Mouse (Mus musculus) inflammation-experienced regulatory T-cells, adult 6 months (primary cell): Measurements from ENCODE around the gene Sept9. TPM values are rescaled to one million over a fixed set of nuclear protein-coding genes. Genes with fewer than 3 reads are reported as not detected.

ENCODE experiments used
- ATAC-seq: one replicate; pipeline ENCODE4 v1.8.0; 2017
- polyA plus RNA-seq, 3 experiments: library from polyadenylated mRNA; unstranded; fragments of 100-300 nt; shearing (Covaris generic); gene quantifications; one replicate each; pipeline ENCODE4 v1.2.1; 2017

Sept9 gene
- polyA plus RNA-seq, 3 experiments from 2014 or later = 313 to 340 (median 332) TPM

DNA sequence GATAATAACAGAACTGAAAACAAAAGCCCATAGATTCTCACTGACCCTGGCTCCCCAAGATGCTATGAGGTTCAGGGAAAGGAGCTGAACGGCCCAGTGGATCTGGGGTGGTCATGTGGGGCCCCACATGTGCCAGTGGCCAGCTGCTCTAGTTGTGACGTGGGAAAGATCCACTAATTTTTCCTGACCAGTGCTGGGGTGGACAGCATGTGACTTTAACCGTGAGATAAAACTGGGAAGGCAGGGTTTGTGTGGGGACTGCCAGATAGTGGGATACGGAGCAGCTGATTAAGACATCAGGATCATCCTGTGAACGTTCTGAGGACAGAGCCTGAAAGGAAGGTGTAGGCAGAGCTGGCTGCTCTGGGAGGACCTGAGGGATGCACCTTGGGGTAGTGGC lies 48.1 kb downstream of the Sept9 start:
- no peak for ATAC-seq

DNA sequence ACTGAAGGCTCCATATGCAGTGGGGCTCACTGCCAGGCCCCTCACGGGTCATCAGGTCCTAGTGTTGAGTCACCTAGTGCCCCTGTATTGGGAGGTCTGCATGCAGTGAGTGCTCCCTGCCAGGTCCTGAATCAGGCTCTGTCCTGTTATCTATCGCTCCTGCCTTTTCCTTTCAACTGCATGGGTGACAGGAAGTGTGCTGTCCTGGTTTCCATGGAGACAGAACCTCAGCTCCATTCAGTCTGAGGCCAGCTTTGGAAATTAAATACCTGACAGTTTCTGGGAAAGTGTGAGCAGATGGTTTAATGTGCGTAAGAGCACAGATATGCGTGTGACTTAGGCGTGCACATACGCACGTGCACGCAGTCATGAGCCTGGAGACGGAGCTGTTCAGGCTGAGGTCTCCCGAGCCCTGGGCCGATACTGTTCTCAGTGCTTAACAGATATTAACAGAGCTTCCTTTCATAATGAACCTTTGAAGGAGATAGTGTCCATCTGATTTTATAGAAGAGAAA lies 49.3 kb downstream of the Sept9 start:
- ATAC-seq = no peak

DNA sequence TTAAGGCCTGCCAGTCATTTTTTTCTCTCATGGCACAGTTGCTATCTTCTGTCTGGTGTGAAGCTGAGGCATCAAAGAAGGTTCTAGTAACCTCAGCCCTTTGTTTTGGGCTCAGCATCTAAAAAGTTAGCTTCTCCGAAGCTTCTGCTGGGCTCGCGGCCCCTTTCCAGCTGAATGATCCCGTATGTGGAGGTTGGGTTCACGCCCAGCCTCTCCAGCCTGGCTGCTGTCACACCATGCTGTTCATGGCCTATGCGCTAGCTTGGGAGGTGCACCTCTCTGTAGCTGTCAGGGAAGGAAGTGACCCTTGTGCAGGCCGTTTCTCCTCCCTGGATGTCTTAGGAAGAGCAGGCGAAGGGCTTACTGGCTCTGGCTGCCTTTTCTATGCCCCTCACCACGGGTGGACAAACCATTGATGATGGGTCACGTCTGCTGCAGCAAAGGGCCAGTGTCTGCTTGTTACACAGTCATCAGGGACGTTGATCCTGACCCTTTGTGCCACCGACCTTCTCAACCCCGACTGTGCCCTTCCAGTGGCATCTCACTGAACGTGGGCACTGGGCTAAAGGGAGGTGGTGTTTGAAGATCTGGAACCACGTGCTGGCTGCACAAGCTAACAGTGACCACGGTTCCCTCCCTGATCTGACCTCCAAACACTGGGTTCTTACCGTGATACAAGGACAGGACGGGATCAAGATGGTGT lies 50.0 kb downstream of the Sept9 start:
- ATAC-seq = no peak

DNA sequence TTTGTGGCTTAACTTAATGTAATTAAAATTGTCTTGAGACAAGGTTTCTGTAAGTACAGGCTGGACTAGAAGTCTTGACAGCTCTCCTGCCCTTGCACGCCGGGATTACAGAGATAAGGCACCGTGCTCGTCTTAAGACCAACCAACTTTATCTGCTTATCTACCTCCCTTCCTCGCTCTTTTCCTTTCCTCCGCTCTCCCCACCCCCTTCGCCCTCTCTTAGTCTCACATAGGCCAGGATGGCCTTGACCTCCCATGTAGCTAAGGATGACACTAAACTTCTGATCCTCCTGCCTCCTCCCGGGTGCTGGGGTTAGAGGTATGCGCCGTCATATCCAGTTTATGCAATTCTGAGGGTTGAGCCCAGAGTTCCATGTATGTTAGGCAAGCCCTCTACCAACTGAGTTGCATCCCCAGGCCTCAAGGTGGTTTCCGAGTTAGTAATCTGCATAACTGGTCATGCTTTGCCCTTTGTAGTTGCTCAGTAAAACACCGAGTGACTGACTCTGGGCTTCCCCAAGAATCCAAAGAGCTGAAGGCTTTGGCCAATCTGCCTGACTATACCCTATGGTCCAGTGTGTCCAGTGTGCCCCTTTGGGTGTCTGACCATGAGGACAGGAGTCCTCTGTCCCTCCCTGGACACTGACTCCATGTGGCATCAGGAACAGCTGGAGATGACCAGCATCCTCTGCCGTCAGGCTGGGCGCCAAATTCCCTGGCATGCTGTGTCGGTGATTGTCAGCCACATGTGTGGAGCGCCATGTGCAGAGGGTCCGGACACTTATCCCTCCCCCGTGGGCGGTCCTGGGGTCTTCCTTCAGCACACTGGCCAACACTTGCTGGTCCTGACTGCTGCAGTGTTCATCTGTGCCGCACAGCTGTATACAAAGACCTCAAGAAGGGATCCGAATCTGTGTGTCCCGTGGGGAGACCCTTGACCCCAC lies 50.8 kb downstream of the Sept9 start:
- ATAC-seq = peak; percentile 43

DNA sequence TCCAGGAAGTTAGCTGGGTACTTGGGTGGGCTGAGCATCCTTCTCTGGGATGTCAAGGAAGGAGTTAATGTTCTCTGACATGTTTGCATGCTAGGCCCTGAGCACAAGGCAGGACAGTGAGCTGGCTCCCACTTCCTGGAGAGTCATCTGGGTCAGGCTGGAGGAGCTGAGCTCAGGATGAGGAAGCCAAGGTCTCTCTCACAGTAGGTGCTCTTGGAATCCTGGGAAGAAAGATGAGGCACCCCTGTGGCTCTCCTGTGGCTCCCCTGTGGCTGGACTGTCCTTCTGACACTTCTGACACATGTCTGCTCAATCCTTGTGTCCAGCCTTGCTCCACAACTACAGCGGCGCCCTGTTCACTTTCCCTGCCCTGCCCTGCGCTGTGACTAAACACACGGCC lies 52.3 kb downstream of the Sept9 start:
- ATAC-seq = no peak

DNA sequence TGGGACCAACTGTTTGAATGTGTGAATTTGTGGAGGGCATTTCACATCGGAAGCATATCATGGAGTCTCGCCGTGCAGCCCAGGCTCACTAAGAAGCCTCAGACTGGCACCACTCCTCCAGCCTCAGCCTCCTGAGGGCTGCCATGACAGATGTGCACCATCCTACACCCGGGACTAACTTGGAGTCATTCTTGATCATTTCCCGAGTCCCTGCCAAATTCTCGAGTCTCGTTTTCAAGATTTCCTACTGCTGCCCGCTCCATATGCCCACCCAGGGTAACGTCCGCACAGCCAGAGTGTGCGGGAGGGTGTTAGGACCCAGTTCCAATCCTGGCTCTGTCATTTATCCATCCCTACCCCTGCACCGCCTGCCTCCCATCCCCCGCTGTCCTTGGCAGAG lies 53.4 kb downstream of the Sept9 start:
- ATAC-seq = no peak

DNA sequence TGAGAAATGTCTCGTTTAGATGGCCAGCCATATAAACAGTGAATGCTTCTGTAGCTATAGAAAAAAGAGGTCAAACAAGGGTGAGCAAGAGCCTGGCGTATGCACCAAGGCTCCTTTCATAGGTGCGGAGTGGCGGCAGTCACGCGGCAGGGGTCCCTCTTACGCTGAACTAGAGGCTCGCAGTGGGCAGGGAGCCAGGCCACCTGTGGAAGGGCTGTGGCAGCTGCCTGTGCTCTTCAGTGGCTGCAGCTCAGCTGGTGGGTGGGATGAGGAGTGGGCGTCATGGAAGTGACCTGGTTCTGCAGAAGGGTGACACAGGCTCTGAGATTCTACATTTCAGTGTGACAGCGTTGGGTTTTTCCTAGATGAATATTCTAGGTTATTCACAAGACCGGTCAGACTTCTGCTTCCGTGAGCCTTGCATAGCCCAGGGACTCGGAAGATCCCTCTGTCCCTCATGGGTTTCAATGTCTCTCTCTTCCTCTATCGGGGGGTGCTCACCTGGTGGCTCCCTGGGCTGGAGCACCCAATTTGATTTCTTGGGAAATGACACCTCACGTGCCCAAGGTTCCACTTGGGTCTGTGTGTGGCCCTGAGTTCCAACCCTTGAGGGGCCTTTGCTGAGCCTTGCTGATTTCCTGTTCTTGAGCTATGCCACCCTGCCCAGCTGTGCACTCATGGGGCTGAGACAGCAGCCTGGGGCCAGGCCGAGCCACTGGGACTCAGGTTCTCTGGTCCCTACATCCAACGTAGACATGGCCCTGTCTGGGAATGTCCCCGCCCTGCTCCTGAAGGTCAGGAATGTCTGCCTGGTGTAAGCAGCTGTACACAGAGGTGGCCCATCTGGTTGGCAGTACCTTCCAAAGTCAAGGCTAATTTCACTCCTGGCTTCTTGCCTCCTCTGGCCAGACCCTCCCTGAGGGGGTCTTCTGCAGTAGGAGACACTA lies 55.0 kb downstream of the Sept9 start:
- no peak for ATAC-seq

DNA sequence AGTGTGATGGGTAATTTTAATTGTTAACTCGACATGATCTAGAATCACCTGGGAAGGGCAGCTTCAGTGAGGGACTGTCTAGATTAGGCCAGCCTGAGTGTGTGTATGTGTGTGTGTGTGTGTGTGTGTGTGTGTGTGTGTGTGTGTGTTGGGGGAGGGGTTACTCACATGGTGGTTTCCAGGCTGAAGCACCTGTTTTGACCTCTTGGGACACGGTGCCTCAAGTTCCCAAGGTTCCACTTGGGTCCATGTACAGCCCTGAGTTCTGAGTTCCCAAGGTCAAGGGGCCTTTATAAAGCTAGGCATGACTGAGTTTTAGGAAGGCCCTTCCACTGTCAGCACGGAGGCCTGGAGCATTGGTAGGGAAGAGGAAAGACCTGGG lies 55.6 kb downstream of the Sept9 start:
- ATAC-seq = no peak

DNA sequence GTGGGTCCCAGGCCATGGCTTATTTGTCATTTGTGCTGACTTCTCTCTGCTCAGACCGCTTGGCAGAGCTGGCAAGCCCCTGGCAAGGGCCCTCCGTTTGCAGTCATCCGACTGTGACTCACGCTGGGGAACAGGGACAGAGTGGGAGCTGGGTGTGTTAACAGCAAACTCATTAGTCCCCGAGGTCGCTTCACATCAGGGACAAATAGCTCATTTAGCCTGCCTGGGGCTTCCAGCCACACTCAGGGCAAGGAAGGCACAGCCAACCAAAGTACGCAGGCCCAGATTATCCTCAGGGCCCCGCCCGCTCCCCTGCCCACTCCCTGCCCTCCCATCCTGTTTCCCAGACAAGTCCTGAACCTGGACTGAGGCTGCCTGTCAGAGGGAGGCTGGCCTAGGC lies 56.6 kb downstream of the Sept9 start:
- ATAC-seq = no peak

DNA sequence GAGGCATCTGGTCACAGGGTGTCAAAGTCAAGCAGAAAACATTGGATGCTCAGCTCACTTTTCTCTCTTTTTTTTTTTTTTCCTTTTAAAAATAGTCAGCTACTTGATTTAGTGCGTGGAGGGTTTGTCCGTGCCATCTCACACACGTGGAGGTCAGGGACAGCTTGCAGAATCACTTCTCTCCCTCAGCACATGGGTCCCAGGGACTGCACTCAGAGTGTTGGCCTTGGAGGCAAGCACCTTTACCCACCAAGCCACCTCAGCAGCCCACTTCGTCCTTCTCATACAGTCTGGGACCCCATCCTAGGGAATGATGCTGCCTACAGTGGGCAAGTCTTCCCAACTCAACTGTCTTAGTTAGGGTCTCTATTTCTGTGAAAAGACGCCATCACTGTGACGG lies 57.4 kb downstream of the Sept9 start:
- ATAC-seq = no peak

DNA sequence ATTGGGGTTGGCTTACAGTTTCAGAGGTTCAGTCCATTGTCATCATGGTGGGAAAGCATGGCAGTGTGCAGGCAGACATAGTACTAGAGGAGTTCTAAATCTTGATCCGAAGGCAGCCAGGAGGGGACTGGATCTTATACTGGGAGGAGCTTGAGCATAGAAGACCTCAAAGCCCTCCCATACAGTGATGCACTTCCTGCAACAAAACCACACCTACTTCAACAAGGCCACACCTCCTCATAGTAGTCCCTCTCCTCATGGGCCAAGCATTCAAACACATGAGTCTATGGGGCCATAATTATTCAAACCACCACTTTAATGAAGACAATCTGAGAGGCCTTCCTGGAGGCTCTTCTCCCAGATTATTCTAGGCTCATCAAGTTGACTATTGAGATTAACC lies 57.8 kb downstream of the Sept9 start:
- ATAC-seq = no peak

DNA sequence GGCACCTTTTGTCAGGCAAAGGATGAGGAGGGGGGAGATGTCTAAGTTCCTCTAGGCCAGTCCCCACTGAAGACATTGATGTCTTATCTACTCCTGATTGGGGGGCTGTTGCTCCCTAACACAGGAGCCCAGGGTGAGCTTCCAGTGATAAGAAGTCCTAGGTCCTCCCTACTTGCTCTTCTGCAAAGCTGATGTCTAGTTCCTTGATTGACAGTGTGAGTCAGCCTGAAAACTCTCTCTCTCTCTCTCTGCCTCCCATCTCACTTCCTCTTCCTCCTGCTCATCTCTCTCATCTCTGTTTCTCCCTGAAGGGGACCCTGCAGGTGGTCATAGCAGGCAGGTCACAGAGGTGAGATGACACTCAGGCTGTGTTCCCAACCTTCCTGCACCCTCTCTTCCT lies 58.4 kb downstream of the Sept9 start:
- ATAC-seq = peak; percentile 28

DNA sequence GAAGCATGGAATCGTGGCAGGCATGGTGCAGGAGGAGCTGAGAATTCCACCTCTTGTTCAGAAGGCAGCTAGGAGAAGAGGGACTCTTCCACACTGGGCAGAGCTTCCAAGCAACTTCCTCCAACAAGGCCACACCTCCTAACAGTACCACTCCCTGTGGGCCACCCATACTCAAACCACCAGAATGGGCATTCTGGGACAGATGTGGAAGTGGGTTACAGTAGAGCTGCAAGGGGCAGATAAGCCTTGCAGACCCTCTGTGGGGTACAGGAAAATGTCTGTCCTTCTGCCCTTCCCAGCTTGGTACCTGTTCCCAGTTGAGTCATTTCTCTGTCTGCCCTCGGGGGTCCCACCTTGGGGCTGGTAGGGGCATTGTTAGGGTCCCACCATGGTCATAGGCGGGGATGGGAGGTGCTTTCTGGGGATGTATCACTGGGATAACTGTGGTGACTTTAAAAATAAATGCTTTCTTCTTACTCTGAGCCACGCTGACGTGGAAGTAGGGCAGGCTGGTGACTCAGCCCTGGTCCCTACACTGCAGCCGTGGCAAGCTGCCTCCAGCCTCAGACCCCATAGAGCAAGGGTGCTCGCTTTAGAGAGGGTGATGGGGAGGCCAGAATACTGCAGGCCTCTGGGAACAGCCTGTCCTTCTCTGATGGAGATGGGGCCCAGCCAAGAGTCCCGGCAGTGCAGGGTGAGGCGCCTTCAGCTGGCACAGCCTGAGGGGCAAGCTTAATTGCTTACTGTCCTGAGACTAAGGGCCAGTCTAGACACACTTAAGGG lies 59.9 kb downstream of the Sept9 start:
- ATAC-seq = no peak

DNA sequence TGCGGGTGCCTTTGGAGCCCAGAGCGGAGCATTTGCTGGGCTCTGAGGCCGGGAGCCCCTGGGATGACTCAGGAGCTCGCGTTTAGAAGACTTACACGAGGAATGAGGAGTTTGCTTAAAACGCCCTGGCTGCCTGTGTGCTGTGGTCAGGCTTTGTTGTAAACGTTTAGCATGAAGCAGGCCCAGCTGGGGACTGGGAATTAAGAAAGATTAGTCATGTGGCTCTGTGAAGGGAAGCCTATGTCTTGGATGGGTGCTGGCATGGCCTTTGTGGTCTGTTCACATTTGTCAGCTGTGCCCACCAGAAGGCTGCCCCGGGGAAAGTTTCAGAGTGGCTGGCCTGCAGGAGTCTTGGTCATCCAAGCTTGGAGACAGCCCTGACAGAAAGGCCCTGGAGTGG lies 61.2 kb downstream of the Sept9 start:
- ATAC-seq = no peak

DNA sequence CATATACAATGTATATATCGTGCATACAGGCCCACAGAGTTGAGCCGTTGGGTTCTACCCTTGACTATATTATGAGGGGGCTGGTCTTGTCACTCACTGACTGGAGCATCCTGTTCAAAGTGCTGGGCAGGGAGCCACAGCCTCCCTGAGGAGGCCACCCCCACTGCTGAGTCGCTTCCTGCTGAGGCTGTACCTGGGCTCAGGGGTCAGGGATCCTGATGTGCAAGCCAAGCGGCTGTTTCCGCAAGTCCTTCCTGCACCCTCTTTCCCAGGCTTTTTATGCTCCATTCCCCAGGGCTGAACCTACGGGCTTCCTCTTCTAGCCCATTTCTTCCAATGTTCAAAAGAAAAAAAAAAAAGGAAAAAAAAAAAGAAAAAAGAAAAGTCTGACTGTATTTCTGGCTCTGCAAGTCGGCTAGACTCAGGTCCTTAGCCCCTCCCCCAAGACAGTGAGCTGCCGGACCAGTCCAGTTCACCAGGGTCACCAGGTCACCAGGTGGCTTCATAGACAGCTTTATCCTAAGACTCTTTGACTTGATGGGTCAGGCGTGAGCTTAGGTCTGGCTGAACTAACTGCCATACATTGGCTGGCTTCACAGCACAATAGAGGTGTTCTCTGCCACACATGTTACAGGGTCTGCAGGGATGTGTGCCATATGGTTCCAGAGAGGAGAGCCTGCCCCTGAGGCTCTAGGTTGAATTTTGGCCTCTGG lies 63.8 kb downstream of the Sept9 start:
- no peak for ATAC-seq

DNA sequence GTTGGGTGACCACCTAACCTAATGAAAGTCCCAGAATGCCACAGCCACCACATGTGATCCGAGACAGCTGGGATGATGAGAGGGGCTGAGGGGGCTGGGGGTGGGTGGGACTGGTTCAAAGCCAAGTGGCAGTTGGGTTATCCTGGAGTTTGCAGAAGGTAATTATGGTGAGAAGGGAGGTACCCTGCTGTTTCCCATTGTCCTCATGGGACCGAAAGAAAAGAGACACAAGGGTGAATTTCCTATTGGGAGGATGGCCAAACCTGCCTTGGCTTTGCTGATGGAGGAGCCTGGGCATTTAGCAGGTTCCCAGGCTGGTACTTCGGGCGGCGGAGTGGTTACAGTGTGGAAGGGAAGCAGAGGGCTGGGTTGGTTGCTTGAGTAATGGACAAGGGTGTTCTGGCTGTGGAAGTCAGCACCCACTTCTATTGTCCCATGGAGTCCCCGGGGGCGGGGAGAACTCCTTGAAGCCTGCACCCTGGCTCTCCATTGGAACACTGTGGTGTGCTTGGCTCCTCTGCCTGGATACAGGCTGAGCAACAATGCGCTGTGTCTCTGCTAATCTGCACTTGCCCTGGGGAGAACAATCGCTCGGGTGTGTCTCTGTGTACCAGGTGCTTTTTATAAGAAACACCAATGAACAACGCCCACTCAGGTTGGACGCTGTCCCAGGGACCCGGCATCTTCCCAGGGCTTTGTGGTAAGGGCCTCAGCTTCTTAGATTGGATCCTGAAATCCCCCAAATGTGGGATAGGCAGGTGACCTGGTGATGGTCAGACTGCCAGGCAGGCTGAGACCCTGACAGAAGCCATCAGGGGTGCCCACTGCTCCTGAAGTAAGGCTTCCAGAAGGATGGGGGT lies 64.9 kb downstream of the Sept9 start:
- no peak for ATAC-seq

DNA sequence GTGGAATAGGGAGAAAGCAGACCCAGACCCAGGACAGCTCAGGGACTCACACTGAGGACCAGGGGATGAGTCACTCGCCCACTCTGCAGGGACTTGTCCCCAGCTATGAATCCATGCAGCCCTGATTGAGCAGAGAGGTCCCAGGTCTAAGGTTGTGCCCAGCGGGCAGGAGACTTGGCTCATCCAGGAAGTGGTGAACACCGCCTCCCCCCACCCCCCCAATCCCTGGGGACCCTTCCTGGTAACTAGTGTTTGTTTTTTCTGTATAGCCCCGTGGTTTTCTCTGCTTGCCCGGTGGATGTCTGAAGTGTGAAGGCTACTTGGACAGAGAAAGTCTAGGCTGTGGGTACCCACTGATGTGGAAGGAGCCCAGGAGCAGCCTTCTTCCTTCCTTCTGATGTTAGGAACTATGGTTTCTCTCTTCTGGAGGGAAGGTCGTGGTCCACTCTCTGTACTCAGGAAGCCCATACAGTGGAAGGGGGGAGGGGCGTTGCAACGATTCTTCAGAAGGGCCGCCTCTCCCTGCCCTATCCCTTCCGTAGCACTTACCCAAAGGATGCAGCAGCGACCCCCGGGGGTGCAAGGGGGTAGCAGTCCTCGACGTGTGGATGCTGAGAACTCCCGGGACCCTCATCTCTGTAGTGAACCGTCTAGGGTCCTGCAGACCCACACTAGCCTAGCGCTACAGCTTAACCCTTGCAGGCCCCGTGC lies 66.0 kb downstream of the Sept9 start:
- ATAC-seq = no peak

DNA sequence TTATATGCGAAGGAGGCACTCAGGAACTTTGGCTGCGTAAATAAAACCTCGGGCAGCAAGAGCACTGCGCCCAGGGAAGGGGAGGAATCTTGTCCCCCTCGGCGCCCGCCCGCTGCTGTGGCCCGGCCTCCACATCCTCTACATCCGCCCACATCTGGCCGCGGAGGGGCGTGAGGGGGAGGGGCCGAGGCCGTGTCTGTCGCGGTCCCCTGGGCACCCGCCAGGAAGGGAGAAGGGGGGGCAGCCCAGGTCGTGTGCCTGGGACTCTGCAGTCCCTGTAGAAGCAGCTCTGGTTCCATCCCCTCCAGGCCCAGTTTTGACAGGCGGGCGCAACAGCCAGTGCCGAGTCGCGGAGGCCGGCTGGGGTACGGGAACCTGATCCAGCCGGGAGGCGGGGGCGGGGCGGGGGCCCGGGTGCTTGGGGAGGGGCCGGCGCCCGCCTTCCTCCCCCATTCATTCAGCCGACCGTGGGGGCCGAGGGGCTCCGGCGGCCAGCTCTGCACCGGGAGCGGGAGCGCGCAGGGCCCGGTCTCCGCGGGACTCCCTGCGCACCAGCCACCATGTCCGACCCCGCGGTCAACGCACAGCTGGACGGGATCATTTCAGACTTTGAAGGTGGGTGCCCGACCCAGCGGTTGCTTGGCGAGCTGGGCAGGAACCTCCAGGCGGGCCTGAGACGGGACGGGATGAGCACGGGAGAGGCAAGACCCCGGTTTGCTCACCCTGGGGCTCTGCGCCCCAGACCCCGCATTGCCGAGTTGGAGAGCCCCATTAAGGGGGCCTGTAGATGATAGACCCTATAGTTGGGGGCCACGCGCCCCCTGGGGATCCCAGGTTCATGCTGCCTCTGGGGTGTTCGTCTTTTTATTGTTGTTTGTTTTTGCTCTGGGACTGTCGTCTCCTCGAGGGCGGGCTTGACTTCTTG lies 66.8 kb downstream of the Sept9 start:
- ATAC-seq = peak; percentile 83
